In genomic region chr6:122755913-122756312, GRCm38 (mm10) we compare ENCODE assay signal across 26 mouse cellular contexts. TPM values are rescaled to one million over a fixed set of nuclear protein-coding genes. Genes with fewer than 3 reads are reported as not detected.
DNase-seq lines count a peak whose midpoint lies in the region; ATAC-seq lines count a peak whose summit lies in the region.
"Had no signal": no experiment of that assay in that cellular context is flagged by ENCODE, and none has a peak within 500 bp of the region (broad histone marks: within the 10 kb centered on the region; RNA-seq: fewer than 3 reads in every experiment).

No protein-coding gene starts in this region.

- no peak overlapping the region for H3K4me2 ChIP-seq in liver, embryonic 12.5 days
- H3K4me2 ChIP-seq: forebrain, embryonic 15.5 days; heart, embryonic 12.5 days; hindbrain, embryonic 14.5 days; intestine, embryonic 15.5 days; liver, embryonic 15.5 days; midbrain, embryonic 12.5 days had no signal

- 18% methylated on average over 2 of the region's 2 CpGs for WGBS in liver, embryonic 12.5 days (ENCODE audit: insufficient replicate concordance)

- no peak overlapping the region for H3K4me3 ChIP-seq in liver, embryonic 12.5 days
- H3K4me3 ChIP-seq: embryonic facial prominence, embryonic 10.5 days; forebrain, embryonic 15.5 days; heart, embryonic 12.5 days; intestine, embryonic 15.5 days; liver, embryonic 15.5 days; midbrain, embryonic 12.5 days had no signal

- no peaks in the 10 kb centered on the region for H3K36me3 ChIP-seq in liver, embryonic 12.5 days
- H3K36me3 ChIP-seq: embryonic facial prominence, embryonic 10.5 days; forebrain, embryonic 15.5 days; heart, embryonic 12.5 days; intestine, embryonic 15.5 days; liver, embryonic 15.5 days; midbrain, embryonic 12.5 days had no signal

- peak; percentile 76 for ATAC-seq in inflammation-experienced regulatory T-cells, adult 6 months
- ATAC-seq in liver, embryonic 12.5 days = no peak
- ATAC-seq: forebrain, embryonic 15.5 days; intestine, embryonic 15.5 days had no signal

- no peak overlapping the region for H3K9ac ChIP-seq in liver, embryonic 12.5 days
- H3K9ac ChIP-seq: forebrain, embryonic 15.5 days; heart, embryonic 12.5 days; hindbrain, embryonic 14.5 days; intestine, embryonic 15.5 days; liver, embryonic 15.5 days; midbrain, embryonic 12.5 days had no signal

- intact Hi-C loops in left cerebral cortex, postnatal 36 days (cut with DNase I) = no loop called here

- DNase-seq in 416B (ENCODE audit: low read depth) = peak; percentile 69
- peak; percentile 62 for DNase-seq in A20 (ENCODE audit: low read depth, low spot score)
- peak; percentile 17 for DNase-seq in T-cell, adult 2 months (ENCODE audit: low spot score)
- no peak for DNase-seq in adrenal gland, adult (ENCODE audit: inconsistent age in 2 of 2, low spot score in 1 of 2)
- DNase-seq in left cerebral cortex, postnatal 36 days (ENCODE audit: low spot score in 2 of 2) = no peak
- DNase-seq: adrenal gland, postnatal 25 days; cerebellum, adult 9-10 months; gastrocnemius, postnatal 10 days; heart, adult 11 months; heart, postnatal 10 days; kidney, adult 9 months; kidney, postnatal 25 days; lung, postnatal 10 days had no signal

- H3K27me3 ChIP-seq in liver, embryonic 12.5 days (replicated peaks) = no peaks in the 10 kb centered on the region
- H3K27me3 ChIP-seq: forebrain, embryonic 15.5 days; heart, embryonic 12.5 days; intestine, embryonic 15.5 days; liver, embryonic 15.5 days; midbrain, embryonic 12.5 days had no signal

- no peaks in the 10 kb centered on the region for H3K9me3 ChIP-seq in liver, embryonic 12.5 days (replicated peaks)
- H3K9me3 ChIP-seq: embryonic facial prominence, embryonic 10.5 days; forebrain, embryonic 15.5 days; heart, embryonic 12.5 days; intestine, embryonic 15.5 days; liver, embryonic 15.5 days; midbrain, embryonic 12.5 days had no signal

- H3K4me1 ChIP-seq in liver, embryonic 12.5 days = peaks cover 32% of the 10 kb centered on the region
- H3K4me1 ChIP-seq: embryonic facial prominence, embryonic 10.5 days; forebrain, embryonic 15.5 days; intestine, embryonic 15.5 days; midbrain, embryonic 12.5 days had no signal

- no peak overlapping the region for H3K27ac ChIP-seq in liver, embryonic 12.5 days
- H3K27ac ChIP-seq: embryonic facial prominence, embryonic 10.5 days; forebrain, embryonic 15.5 days; hindbrain, embryonic 14.5 days; intestine, embryonic 15.5 days; liver, embryonic 15.5 days; midbrain, embryonic 12.5 days had no signal

RNA-seq across cellular contexts. Expression of gene Slc2a3, which starts 45.5 kb away (rescaled TPM):
- polyA plus RNA-seq in inflammation-experienced regulatory T-cells, adult 6 months (2017; shearing (Covaris generic)) = 10 to 100 TPM; 59.4 to 80.7 (median 70.8) TPM
- polyA plus RNA-seq in liver, embryonic 12.5 days (2016; fragmentation: Nextera tagmentation; extraction: Ambion mirVana) = 35.5 and 38.7 TPM in 2 replicates
- 100 to 1,000 TPM; 125 to 138 TPM for total RNA-seq in left cerebral cortex, postnatal 36 days (2021)

RNA-seq across cellular contexts. Expression of gene Nanog, which starts 48.6 kb away (rescaled TPM):
- under 1 TPM in 1 of 3 experiments, not detected in 2; 0.16 TPM for polyA plus RNA-seq in inflammation-experienced regulatory T-cells, adult 6 months (2017; shearing (Covaris generic))
- 0.12 TPM in 1 of 2 replicates, not detected in the other for polyA plus RNA-seq in liver, embryonic 12.5 days (2016; fragmentation: Nextera tagmentation; extraction: Ambion mirVana)
- total RNA-seq in left cerebral cortex, postnatal 36 days (2021) = not detected
- total RNA-seq: adrenal gland, postnatal 25 days; gastrocnemius, postnatal 10 days; heart, postnatal 10 days; left cerebral cortex, adult 18-20 months; megakaryocyte, adult 5-6 weeks had no signal
- polyA plus RNA-seq: embryonic facial prominence, embryonic 10.5 days; liver, embryonic 15.5 days; neural tube, embryonic 11.5 days; spleen, adult 2 months had no signal

Comparison
In these comparisons a context has a peak if more than half of its experiments do, and no peak if none do; other contexts are left out.
1. DNase-seq: peak in 416B (single experiment), A20 (single experiment) and T-cell, adult 2 months (single experiment); none in adrenal gland, adult (0 of 2) and left cerebral cortex, postnatal 36 days (0 of 2).